ENCODE assay signal across 19 mouse cellular contexts in genomic region chr5:143676218-143676985, GRCm38 (mm10). TPM values are rescaled to one million over a fixed set of nuclear protein-coding genes. Genes with fewer than 3 reads are reported as not detected.
DNase-seq lines count a peak whose midpoint lies in the region; ATAC-seq and TF ChIP-seq lines count a peak whose summit lies in the region.
"Had no signal": no experiment of that assay in that cellular context is flagged by ENCODE, and none has a peak within 500 bp of the region (broad histone marks: within the 10 kb centered on the region; RNA-seq: fewer than 3 reads in every experiment).

No protein-coding gene starts in this region.

- no peaks in the 10 kb centered on the region for H3K27me3 ChIP-seq in intestine, embryonic 15.5 days (replicated peaks)
- H3K27me3 ChIP-seq in intestine, postnatal 0 days (replicated peaks; ENCODE audit: control insufficient read depth, insufficient read depth, low read length), result no peaks in the 10 kb centered on the region
- no peaks in the 10 kb centered on the region for H3K27me3 ChIP-seq in liver, embryonic 12.5 days (replicated peaks)
- H3K27me3 ChIP-seq in myocyte (ENCODE audit: control insufficient read depth, insufficient read depth, insufficient read length), result no peaks in the 10 kb centered on the region
- H3K27me3 ChIP-seq: CH12.LX; embryonic facial prominence, embryonic 12.5 days had no signal

- TF ChIP-seq POLR2A in bone marrow, adult 2 months (IDR thresholded peaks at IDR 0.05; ENCODE audit: borderline replicate concordance, control insufficient read depth, low read depth, low read length), result no peak
- no peak for TF ChIP-seq POLR2A in myocyte (IDR thresholded peaks at IDR 0.05; ENCODE audit: insufficient read length, low read depth)

- no peak overlapping the region for H3K9ac ChIP-seq in intestine, embryonic 15.5 days
- H3K9ac ChIP-seq in intestine, postnatal 0 days (ENCODE audit: low read depth, low read length), result no peak overlapping the region
- 0 out of 2 replicates have a peak overlapping the region, but pooled peaks have one; percentile 3 for H3K9ac ChIP-seq in liver, embryonic 12.5 days
- H3K9ac ChIP-seq: embryonic facial prominence, embryonic 12.5 days; forebrain, postnatal 0 days; liver, embryonic 14.5 days had no signal

- no peak overlapping the region for H3K4me3 ChIP-seq in intestine, embryonic 15.5 days (replicated peaks)
- no peak overlapping the region for H3K4me3 ChIP-seq in intestine, postnatal 0 days (ENCODE audit: low read depth, low read length)
- H3K4me3 ChIP-seq in liver, embryonic 12.5 days, result no peak overlapping the region
- no peak overlapping the region for H3K4me3 ChIP-seq in bone marrow, adult 2 months (replicated peaks; ENCODE audit: control insufficient read depth, low read depth, low read length)
- no peak overlapping the region for H3K4me3 ChIP-seq in myocyte
- H3K4me3 ChIP-seq: embryonic facial prominence, embryonic 12.5 days; hindbrain, embryonic 10.5 days; midbrain, embryonic 10.5 days had no signal

- no peak for TF ChIP-seq CTCF in intestine, postnatal 0 days (IDR thresholded peaks at IDR 0.05; ENCODE audit: low read depth)
- no peak for TF ChIP-seq CTCF in bone marrow, adult 2 months (IDR thresholded peaks at IDR 0.05; ENCODE audit: control insufficient read depth, insufficient read depth, low read length)

- no peak overlapping the region for H3K27ac ChIP-seq in intestine, embryonic 15.5 days
- H3K27ac ChIP-seq in intestine, postnatal 0 days (ENCODE audit: low read depth, low read length), result no peak overlapping the region
- no peak overlapping the region; the same call in 1 of the 2 replicates for H3K27ac ChIP-seq in liver, embryonic 12.5 days
- H3K27ac ChIP-seq in bone marrow, adult 2 months (ENCODE audit: control insufficient read depth, insufficient read depth, low read depth, low read length, poor library complexity), result 0 out of 2 replicates have a peak overlapping the region, but pooled peaks have one; percentile 24
- H3K27ac ChIP-seq: embryonic facial prominence, embryonic 12.5 days; hindbrain, embryonic 10.5 days; liver, embryonic 14.5 days; midbrain, embryonic 10.5 days had no signal

- peaks cover 19% of the 10 kb centered on the region for H3K4me1 ChIP-seq in intestine, embryonic 15.5 days (replicated peaks)
- no peaks in the 10 kb centered on the region for H3K4me1 ChIP-seq in intestine, postnatal 0 days (replicated peaks; ENCODE audit: control insufficient read depth, insufficient read depth, low read length)
- H3K4me1 ChIP-seq in liver, embryonic 12.5 days, result peaks cover 87% of the 10 kb centered on the region
- peaks cover 3% of the 10 kb centered on the region; the same call in 1 of the 2 replicates for H3K4me1 ChIP-seq in bone marrow, adult 2 months (ENCODE audit: control insufficient read depth, insufficient read depth, low read length)
- H3K4me1 ChIP-seq: hindbrain, embryonic 10.5 days had no signal

- H3ac ChIP-seq in myocyte (ENCODE audit: control insufficient read depth, insufficient read length), result no peak overlapping the region

- no peaks in the 10 kb centered on the region for H3K9me3 ChIP-seq in intestine, embryonic 15.5 days
- no peaks in the 10 kb centered on the region for H3K9me3 ChIP-seq in intestine, postnatal 0 days (ENCODE audit: control insufficient read depth)
- H3K9me3 ChIP-seq in liver, embryonic 12.5 days (replicated peaks), result no peaks in the 10 kb centered on the region
- H3K9me3 ChIP-seq: embryonic facial prominence, embryonic 12.5 days; hindbrain, embryonic 10.5 days; midbrain, embryonic 10.5 days had no signal

- ATAC-seq in intestine, embryonic 15.5 days, result 0 out of 2 replicates have a peak, but pooled peaks have one; percentile 28
- no peak for ATAC-seq in intestine, postnatal 0 days
- ATAC-seq in liver, embryonic 12.5 days, result no peak
- ATAC-seq: activated CD4-positive, CD25-positive, alpha-beta regulatory T cell, adult 4 months; forebrain, postnatal 0 days had no signal

- H3K4me2 ChIP-seq in intestine, embryonic 15.5 days (replicated peaks), result no peak overlapping the region
- no peak overlapping the region for H3K4me2 ChIP-seq in intestine, postnatal 0 days (replicated peaks; ENCODE audit: low read depth)
- H3K4me2 ChIP-seq in liver, embryonic 12.5 days, result no peak overlapping the region
- H3K4me2 ChIP-seq in myocyte (ENCODE audit: low read depth), result peak overlapping the region; percentile 8
- H3K4me2 ChIP-seq: embryonic facial prominence, embryonic 12.5 days had no signal

- H3K36me3 ChIP-seq in intestine, embryonic 15.5 days, result no peaks in the 10 kb centered on the region
- H3K36me3 ChIP-seq in intestine, postnatal 0 days (ENCODE audit: control insufficient read depth, insufficient read depth), result no peaks in the 10 kb centered on the region
- H3K36me3 ChIP-seq in liver, embryonic 12.5 days, result 0 out of 2 replicates have a peak, but pooled peaks cover 3% of the 10 kb centered on the region
- no peaks in the 10 kb centered on the region for H3K36me3 ChIP-seq in myocyte (ENCODE audit: control insufficient read depth, insufficient read depth)
- H3K36me3 ChIP-seq: embryonic facial prominence, embryonic 12.5 days; hindbrain, embryonic 10.5 days; midbrain, embryonic 10.5 days had no signal

- H3K79me2 ChIP-seq in myocyte (ENCODE audit: control insufficient read depth, insufficient read depth), result peaks cover 98% of the 10 kb centered on the region

- WGBS in intestine, embryonic 15.5 days, result 53% methylated on average over 5 of the region's 5 CpGs
- WGBS in intestine, postnatal 0 days, result 44% methylated on average over 5 of the region's 5 CpGs
- WGBS in liver, embryonic 12.5 days (ENCODE audit: insufficient replicate concordance), result 62% methylated on average over 5 of the region's 5 CpGs
- WGBS in bone marrow, adult 2 months, result 71% methylated on average over 5 of the region's 5 CpGs

- no peak for DNase-seq in liver
- no peak for DNase-seq in right cerebral cortex, postnatal 14 days
- DNase-seq: adrenal gland, postnatal 36 days; cerebellum, adult 8-10 months; forebrain, postnatal 0 days; lung, postnatal 4 days; right cerebral cortex, postnatal 4 days; thymus, postnatal 25 days had no signal

TF ChIP-seq in myocyte, 11 proteins besides CTCF, POLR2A, EP300 and RAD21:
- 0 out of 2 replicates have a peak, but pooled peaks have one; percentile 21 for TF ChIP-seq CEBPB (IDR thresholded peaks at IDR 0.05; ENCODE audit: insufficient read depth, poor library complexity, severe bottlenecking)
- no peak for TF ChIP-seq POLR2AphosphoS2 (IDR thresholded peaks at IDR 0.05; ENCODE audit: insufficient read length, low read depth)

RNA-seq across cellular contexts. Expression of gene Cyth3, which starts 54.2 kb away (rescaled TPM):
- polyA plus RNA-seq in intestine, embryonic 15.5 days (2015; fragmentation: Nextera tagmentation; extraction: Ambion mirVana), result 43.7 and 44.3 TPM in 2 replicates
- polyA plus RNA-seq in intestine, postnatal 0 days (2015; fragmentation: Nextera tagmentation; extraction: Ambion mirVana), result 21.1 and 22.6 TPM in 2 replicates
- 46.0 and 47.7 TPM in 2 replicates for polyA plus RNA-seq in liver, embryonic 12.5 days (2016; fragmentation: Nextera tagmentation; extraction: Ambion mirVana)
- 19.7 and 20.4 TPM in 2 replicates for polyA plus RNA-seq in bone marrow, adult 2 months (2011; ENCODE audit: insufficient read depth, insufficient read length, low replicate concordance, missing spikeins)
- polyA plus RNA-seq in myocyte (2012; fragmentation: generic; extraction: Trizol), result 18.5 TPM

RNA-seq across cellular contexts. Expression of gene Usp42, which starts 55.7 kb away (rescaled TPM):
- polyA plus RNA-seq in intestine, embryonic 15.5 days (2015; fragmentation: Nextera tagmentation; extraction: Ambion mirVana), result 14.8 and 15.4 TPM in 2 replicates
- polyA plus RNA-seq in intestine, postnatal 0 days (2015; fragmentation: Nextera tagmentation; extraction: Ambion mirVana), result 4.7 and 6.3 TPM in 2 replicates
- polyA plus RNA-seq in liver, embryonic 12.5 days (2016; fragmentation: Nextera tagmentation; extraction: Ambion mirVana), result 8.0 and 8.4 TPM in 2 replicates
- polyA plus RNA-seq in bone marrow, adult 2 months (2011; ENCODE audit: insufficient read depth, insufficient read length, low replicate concordance, missing spikeins), result 6.1 and 6.2 TPM in 2 replicates
- polyA plus RNA-seq in myocyte (2012; fragmentation: generic; extraction: Trizol), result 4.1 TPM
